Mouse (Mus musculus): ENCODE results near the gene Hcst. TPM values are rescaled to one million over a fixed set of nuclear protein-coding genes. Genes with fewer than 3 reads are reported as not detected.
A peak's percentile ranks its signal among the peaks of the same experiment; 100 is the strongest.

Gene Hcst
- polyA plus RNA-seq, 1 experiment from 2014 or later: 4.0 TPM

GRCm38 (mm10) chr7:30394871-30395270 is 24.8 kb downstream of the Hcst start:
- Histone ChIP-seq H3K36me3 (ENCODE audit: control insufficient read depth, insufficient read depth) (no peaks in the 10 kb centered on the region), H3K9ac (ENCODE audit: low read depth, low read length) (no peak overlapping the region), H3K4me2 (replicated peaks; ENCODE audit: low read depth) (no peak overlapping the region), H3K4me3 (ENCODE audit: low read depth, low read length) (no peak overlapping the region), H3K9me3 (ENCODE audit: control insufficient read depth) (no peaks in the 10 kb centered on the region), H3K27ac (ENCODE audit: low read depth, low read length) (no peak overlapping the region), H3K4me1 (replicated peaks; ENCODE audit: control insufficient read depth, insufficient read depth, low read length) (no peaks in the 10 kb centered on the region), H3K27me3 (replicated peaks; ENCODE audit: control insufficient read depth, insufficient read depth, low read length) (no peaks in the 10 kb centered on the region)
- no peak for ATAC-seq
- TF ChIP-seq CTCF (IDR thresholded peaks at IDR 0.05; ENCODE audit: low read depth): peak; percentile 36
- 34% methylated on average over 2 of the region's 2 CpGs for WGBS

DNA sequence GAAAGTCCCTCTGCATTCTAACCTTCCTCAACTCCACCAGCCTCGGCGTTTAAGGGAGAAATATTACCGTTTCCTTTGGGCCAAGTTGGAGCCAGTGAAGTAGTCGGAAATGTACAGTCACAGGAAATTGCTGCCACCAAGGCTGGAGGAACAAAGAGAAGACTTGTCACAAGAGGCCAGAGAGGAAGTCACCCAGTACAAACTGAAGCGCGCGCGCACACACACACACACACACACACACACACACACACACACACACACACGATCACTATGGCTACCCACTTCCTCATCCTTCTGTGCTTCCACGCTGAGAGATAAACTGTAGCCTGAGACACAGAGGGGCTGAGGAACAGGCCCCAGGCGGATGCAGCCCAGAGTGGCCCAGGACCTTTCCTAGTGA is 25.3 kb downstream of the Hcst start:
- Histone ChIP-seq H3K4me1 (replicated peaks; ENCODE audit: control insufficient read depth, insufficient read depth, low read length) (no peaks in the 10 kb centered on the region), H3K9me3 (ENCODE audit: control insufficient read depth) (no peaks in the 10 kb centered on the region), H3K9ac (ENCODE audit: low read depth, low read length) (no peak overlapping the region), H3K36me3 (ENCODE audit: control insufficient read depth, insufficient read depth) (no peaks in the 10 kb centered on the region), H3K4me3 (ENCODE audit: low read depth, low read length) (no peak overlapping the region), H3K4me2 (replicated peaks; ENCODE audit: low read depth) (no peak overlapping the region), H3K27ac (ENCODE audit: low read depth, low read length) (no peak overlapping the region), H3K27me3 (replicated peaks; ENCODE audit: control insufficient read depth, insufficient read depth, low read length) (no peaks in the 10 kb centered on the region)
- no peak for ATAC-seq
- 61% methylated on average over 10 of the region's 11 CpGs for WGBS
- TF ChIP-seq CTCF (IDR thresholded peaks at IDR 0.05; ENCODE audit: low read depth): no peak

GRCm38 (mm10) chr7:30393631-30394030 is 26.0 kb downstream of the Hcst start:
- Histone ChIP-seq H3K27ac (ENCODE audit: low read depth, low read length) (peak overlapping the region; percentile 15; the same call in 1 of the 2 replicates), H3K4me1 (replicated peaks; ENCODE audit: control insufficient read depth, insufficient read depth, low read length) (no peaks in the 10 kb centered on the region), H3K36me3 (ENCODE audit: control insufficient read depth, insufficient read depth) (no peaks in the 10 kb centered on the region), H3K9me3 (ENCODE audit: control insufficient read depth) (no peaks in the 10 kb centered on the region), H3K4me2 (replicated peaks; ENCODE audit: low read depth) (no peak overlapping the region), H3K4me3 (ENCODE audit: low read depth, low read length) (no peak overlapping the region), H3K27me3 (replicated peaks; ENCODE audit: control insufficient read depth, insufficient read depth, low read length) (no peaks in the 10 kb centered on the region), H3K9ac (ENCODE audit: low read depth, low read length) (no peak overlapping the region)
- WGBS: 88% methylated on average over 4 of the region's 4 CpGs
- ATAC-seq: no peak
- TF ChIP-seq CTCF (IDR thresholded peaks at IDR 0.05; ENCODE audit: low read depth): no peak

DNA sequence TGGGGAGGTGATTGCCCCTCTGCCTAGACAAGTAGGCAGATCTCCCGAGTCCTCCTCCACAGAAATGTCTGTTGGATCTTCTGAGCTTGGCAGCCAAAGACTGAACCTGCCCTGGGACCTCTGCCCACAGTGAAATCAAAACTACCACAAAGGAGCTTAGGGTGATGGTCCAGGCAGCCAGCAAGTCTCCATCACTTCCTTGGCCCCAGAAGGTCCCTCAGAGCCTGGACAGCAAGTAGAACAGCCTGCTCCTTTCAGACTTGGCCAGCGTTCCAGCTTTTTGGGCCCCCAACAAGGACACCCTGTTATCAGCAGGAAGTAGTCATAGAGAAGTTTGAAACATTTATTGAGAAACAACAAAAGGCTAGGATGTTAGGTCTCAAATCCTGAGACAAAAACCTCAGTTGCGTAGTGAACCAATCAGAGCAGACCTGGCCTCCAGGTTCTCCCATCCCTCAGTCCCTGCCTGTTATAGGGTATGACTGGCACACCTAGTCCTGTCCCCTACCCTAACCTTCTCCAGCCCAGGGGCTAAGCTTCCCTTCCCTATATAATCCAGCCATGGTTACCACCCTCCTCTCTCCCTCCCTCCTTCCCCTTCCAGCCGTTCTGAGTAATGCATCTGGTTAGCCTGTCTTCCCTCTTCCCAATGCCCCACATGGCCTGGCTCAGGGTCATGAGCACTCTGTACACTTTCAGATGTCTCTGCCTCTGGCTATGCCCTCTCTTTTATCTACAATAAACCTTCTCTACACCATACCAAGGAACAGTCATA is 26.7 kb downstream of the Hcst start:
- Histone ChIP-seq H3K36me3 (ENCODE audit: control insufficient read depth, insufficient read depth) (no peaks in the 10 kb centered on the region), H3K4me1 (replicated peaks; ENCODE audit: control insufficient read depth, insufficient read depth, low read length) (no peaks in the 10 kb centered on the region), H3K27me3 (replicated peaks; ENCODE audit: control insufficient read depth, insufficient read depth, low read length) (no peaks in the 10 kb centered on the region), H3K27ac (ENCODE audit: low read depth, low read length) (no peak overlapping the region), H3K9ac (ENCODE audit: low read depth, low read length) (no peak overlapping the region), H3K9me3 (ENCODE audit: control insufficient read depth) (no peaks in the 10 kb centered on the region), H3K4me2 (replicated peaks; ENCODE audit: low read depth) (no peak overlapping the region), H3K4me3 (ENCODE audit: low read depth, low read length) (no peak overlapping the region)
- TF ChIP-seq CTCF (IDR thresholded peaks at IDR 0.05; ENCODE audit: low read depth): no peak
- WGBS: 68% methylated on average over 4 of the region's 4 CpGs
- ATAC-seq: no peak

- H3K4me3 ChIP-seq (ENCODE audit: low read depth, low read length): no peak overlapping the region
- H3K4me1 ChIP-seq (replicated peaks; ENCODE audit: control insufficient read depth, insufficient read depth, low read length): no peaks in the 10 kb centered on the region
- H3K27me3 ChIP-seq (replicated peaks; ENCODE audit: control insufficient read depth, insufficient read depth, low read length): no peaks in the 10 kb centered on the region
- no peak overlapping the region for H3K27ac ChIP-seq (ENCODE audit: low read depth, low read length)
- ATAC-seq: no peak
- WGBS: 85% methylated on average over 9 of the region's 9 CpGs
- H3K36me3 ChIP-seq (ENCODE audit: control insufficient read depth, insufficient read depth): no peaks in the 10 kb centered on the region
- no peaks in the 10 kb centered on the region for H3K9me3 ChIP-seq (ENCODE audit: control insufficient read depth)
- no peak overlapping the region for H3K4me2 ChIP-seq (replicated peaks; ENCODE audit: low read depth)
- no peak overlapping the region for H3K9ac ChIP-seq (ENCODE audit: low read depth, low read length)
- TF ChIP-seq CTCF (IDR thresholded peaks at IDR 0.05; ENCODE audit: low read depth): no peak
Measured at GRCm38 (mm10) chr7:30384106-30384505, 35.5 kb downstream of the Hcst start.

- H3K36me3 ChIP-seq (ENCODE audit: control insufficient read depth, insufficient read depth): no peaks in the 10 kb centered on the region
- no peak overlapping the region for H3K4me2 ChIP-seq (replicated peaks; ENCODE audit: low read depth)
- H3K4me1 ChIP-seq (replicated peaks; ENCODE audit: control insufficient read depth, insufficient read depth, low read length): no peaks in the 10 kb centered on the region
- H3K9me3 ChIP-seq (ENCODE audit: control insufficient read depth): no peaks in the 10 kb centered on the region
- H3K27me3 ChIP-seq (replicated peaks; ENCODE audit: control insufficient read depth, insufficient read depth, low read length): no peaks in the 10 kb centered on the region
- H3K27ac ChIP-seq (ENCODE audit: low read depth, low read length): no peak overlapping the region
- peak; percentile 65 for ATAC-seq
- no peak overlapping the region for H3K9ac ChIP-seq (ENCODE audit: low read depth, low read length)
- H3K4me3 ChIP-seq (ENCODE audit: low read depth, low read length): no peak overlapping the region
- no peak for TF ChIP-seq CTCF (IDR thresholded peaks at IDR 0.05; ENCODE audit: low read depth)
- 31% methylated on average over 5 of the region's 5 CpGs for WGBS
Measured at GRCm38 (mm10) chr7:30380061-30380460, 39.6 kb downstream of the Hcst start.
